Mouse (Mus musculus) embryonic fibroblast, embryonic 13.5 days (primary cell): ENCODE results near the gene Slc25a26.

Source experiments
- CTCF ChIP-seq: IDR thresholded peaks from 2 replicates; pipeline ENCODE4 v1.5.1; 2011; ENCODE audit warnings: mild to moderate bottlenecking, control low read depth, low read length, moderate library complexity, borderline replicate concordance; ENCODE audit not compliant: insufficient read depth
- POLR2A ChIP-seq: IDR thresholded peaks from 2 replicates; pipeline ENCODE4 v1.6.1; 2011; ENCODE audit warnings: low read depth, mild to moderate bottlenecking, control low read depth, low read length, moderate library complexity

GRCm38 (mm10) chr6:94635343-94635742 is 135.2 kb downstream of the Slc25a26 start:
- TF ChIP-seq POLR2A (no peak), CTCF (no peak)
